Mouse (Mus musculus) E14TG2a.4 (cell line): ENCODE measurements around the gene Mfap1b.

ENCODE experiments used
- H3K27me3 ChIP-seq: 2 replicates; pipeline ENCODE4 v1.6.1; 2014; ENCODE audit warnings: low read length, control low read depth; ENCODE audit not compliant: insufficient read depth
- H3K36me3 ChIP-seq: 2 replicates; pipeline ENCODE4 v1.6.1; 2014; ENCODE audit warnings: low read length, control low read depth; ENCODE audit not compliant: insufficient read depth
- H3K4me1 ChIP-seq: replicated peaks from 2 replicates; pipeline ENCODE4 v1.6.1; 2014; ENCODE audit warnings: low read depth, low read length, control low read depth
- H3K4me3 ChIP-seq: replicated peaks from 2 replicates; pipeline ENCODE4 v1.5.1; 2014; ENCODE audit warnings: mild to moderate bottlenecking, low read length
- H3K9me3 ChIP-seq: 2 replicates; pipeline ENCODE4 v1.6.1; 2014; ENCODE audit warnings: low read length, control low read depth
- CTCF ChIP-seq: conservative IDR thresholded peaks from 2 replicates; pipeline ENCODE4 v1.5.1; 2014; ENCODE audit warnings: low read length
- NANOG ChIP-seq: IDR thresholded peaks from 2 replicates; pipeline ENCODE4 v1.6.1; 2014; ENCODE audit warnings: borderline replicate concordance, low read length, mixed read lengths
- POU5F1 ChIP-seq: IDR thresholded peaks from 2 replicates; pipeline ENCODE4 v1.6.1; 2014; ENCODE audit warnings: low read length, borderline replicate concordance

Mfap1b gene

DNA sequence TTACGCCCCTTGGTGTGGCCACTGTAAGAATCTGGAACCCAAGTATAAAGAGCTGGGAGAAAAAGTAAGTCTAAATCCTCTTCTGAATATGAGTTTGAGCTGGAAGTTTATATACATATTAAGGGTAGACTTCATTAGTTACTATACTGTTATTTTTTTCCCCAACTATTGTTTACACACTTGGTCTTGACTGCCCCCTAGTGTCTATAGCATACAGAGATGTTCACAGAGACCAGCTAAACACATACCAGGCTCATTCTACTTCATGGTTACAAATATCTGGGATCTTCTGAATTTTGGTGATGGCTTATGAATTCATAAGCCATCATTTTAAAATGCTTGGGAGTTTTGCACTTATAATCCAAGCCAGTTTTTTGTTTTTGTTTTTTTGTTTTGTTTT, 39.0 kb downstream of the Mfap1b start:
- TF ChIP-seq NANOG (no peak), CTCF (peak; percentile 46), POU5F1 (no peak)
- Histone ChIP-seq H3K9me3 (no peaks in the 10 kb centered on the region), H3K27me3 (no peaks in the 10 kb centered on the region), H3K4me1 (no peaks in the 10 kb centered on the region), H3K4me3 (no peak overlapping the region), H3K36me3 (peaks cover 97% of the 10 kb centered on the region)

DNA sequence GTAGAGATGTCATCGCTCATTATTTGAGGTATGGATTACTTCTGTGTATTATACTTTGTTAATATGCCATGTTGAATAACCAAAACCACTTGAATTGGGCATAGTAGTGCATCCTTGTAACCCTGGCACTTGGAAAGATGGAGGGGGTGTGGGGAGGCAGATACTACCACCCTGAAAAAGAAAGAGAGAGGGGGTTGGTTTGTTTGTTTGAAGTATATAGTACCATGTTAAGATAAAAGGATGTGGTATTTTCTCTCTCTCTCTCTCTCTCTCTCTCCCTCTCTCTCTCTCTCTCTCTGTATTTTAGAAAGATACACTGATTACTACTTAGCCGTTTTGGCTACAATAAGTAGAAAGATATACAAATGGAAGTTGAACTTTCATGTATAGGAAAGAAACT, 48.0 kb downstream of the Mfap1b start:
- Histone ChIP-seq H3K4me3 (no peak overlapping the region), H3K27me3 (no peaks in the 10 kb centered on the region), H3K4me1 (no peaks in the 10 kb centered on the region), H3K9me3 (no peaks in the 10 kb centered on the region), H3K36me3 (peaks cover 94% of the 10 kb centered on the region)
- TF ChIP-seq CTCF (no peak), POU5F1 (no peak), NANOG (no peak)

DNA sequence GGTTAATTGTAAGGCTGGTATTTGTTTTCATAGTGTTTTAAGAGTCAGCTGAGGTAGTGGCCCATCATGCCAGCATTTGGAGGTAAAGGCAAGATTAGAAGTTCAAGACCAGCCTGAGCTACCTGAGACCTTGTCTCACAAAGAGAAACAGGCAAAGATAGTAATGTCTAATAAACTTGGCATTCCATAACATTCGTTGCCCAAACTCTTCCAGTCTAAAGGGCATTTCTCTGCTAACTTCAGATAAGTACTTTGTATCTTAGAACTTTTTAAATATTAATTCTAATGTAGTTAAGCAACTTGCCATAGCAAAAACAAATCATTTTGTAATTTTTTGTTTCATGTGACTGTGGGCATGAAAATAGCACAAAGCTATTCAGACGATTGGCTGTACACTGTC, 50.7 kb downstream of the Mfap1b start:
- no peaks in the 10 kb centered on the region for H3K27me3 ChIP-seq
- H3K4me3 ChIP-seq: no peak overlapping the region
- H3K4me1 ChIP-seq: peaks cover 17% of the 10 kb centered on the region
- H3K36me3 ChIP-seq: peaks cover 89% of the 10 kb centered on the region
- no peak for TF ChIP-seq NANOG
- TF ChIP-seq POU5F1: no peak
- TF ChIP-seq CTCF: no peak
- no peaks in the 10 kb centered on the region for H3K9me3 ChIP-seq

DNA sequence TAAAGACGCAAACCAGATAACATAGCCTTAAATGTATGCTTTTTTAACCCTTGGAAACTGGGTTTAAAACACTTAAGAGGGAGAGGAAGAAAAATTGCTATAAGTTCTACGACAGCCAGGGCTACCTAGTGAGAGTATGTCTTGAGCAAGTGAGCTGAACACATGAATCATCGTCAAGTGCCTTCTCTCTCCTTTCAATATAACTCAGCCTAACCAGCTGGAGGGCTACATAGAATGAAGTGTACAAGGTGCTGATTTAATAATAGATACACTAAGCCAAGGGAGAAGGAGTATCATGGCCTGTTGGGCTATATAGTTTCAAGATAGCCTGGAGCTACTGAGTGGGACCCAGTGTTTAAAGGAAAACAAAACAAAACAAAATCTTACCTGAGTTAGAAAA, 55.4 kb downstream of the Mfap1b start:
- TF ChIP-seq CTCF (no peak), POU5F1 (no peak), NANOG (no peak)
- Histone ChIP-seq H3K4me3 (no peak overlapping the region), H3K9me3 (no peaks in the 10 kb centered on the region), H3K4me1 (peaks cover 52% of the 10 kb centered on the region), H3K27me3 (no peaks in the 10 kb centered on the region), H3K36me3 (peaks cover 79% of the 10 kb centered on the region)

DNA sequence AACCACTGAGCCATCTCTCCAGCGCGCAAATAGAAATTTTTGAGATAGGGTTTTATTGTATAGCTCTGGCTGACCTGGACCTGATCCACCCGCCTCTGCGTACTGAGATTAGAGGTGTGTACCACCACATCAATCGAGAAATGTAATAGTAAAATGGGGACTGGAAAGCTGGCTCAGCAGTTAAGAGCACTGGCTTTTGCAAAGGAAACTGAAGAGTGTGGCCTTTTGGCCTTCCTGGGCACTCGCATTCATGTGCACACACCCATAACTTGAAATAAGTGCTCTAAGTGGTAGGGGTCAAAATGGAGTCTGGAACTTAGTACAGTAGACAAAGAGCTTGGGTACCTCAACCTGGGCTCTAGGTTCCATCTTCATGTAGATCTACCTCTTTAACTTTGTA, 57.5 kb downstream of the Mfap1b start:
- H3K27me3 ChIP-seq: no peaks in the 10 kb centered on the region
- H3K9me3 ChIP-seq: no peaks in the 10 kb centered on the region
- TF ChIP-seq CTCF: no peak
- TF ChIP-seq POU5F1: no peak
- TF ChIP-seq NANOG: no peak

DNA sequence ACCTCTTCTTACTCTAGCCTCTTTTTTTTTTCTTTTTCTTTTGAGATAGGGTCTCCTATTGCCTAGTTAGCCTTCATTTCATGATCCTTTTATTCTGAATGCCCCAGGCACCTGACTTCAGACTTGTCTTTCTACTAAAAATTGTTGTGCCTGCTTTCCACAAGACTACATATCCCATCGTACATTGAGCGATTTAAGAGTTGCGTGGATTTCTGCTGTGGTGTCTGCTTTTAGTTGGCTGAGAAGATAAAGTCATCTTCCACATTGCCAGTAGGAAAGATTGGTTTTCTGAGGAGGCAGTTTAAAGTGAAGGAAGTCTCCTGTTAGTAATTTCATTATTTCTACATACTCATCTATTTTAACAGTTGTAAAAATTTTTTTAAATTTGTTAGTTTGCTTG, 58.3 kb downstream of the Mfap1b start:
- H3K4me3 ChIP-seq: peak overlapping the region; percentile 97
- TF ChIP-seq POU5F1 (no peak), CTCF (no peak)
- H3K4me1 ChIP-seq: peaks cover 63% of the 10 kb centered on the region
- no peaks in the 10 kb centered on the region for H3K9me3 ChIP-seq
- peaks cover 56% of the 10 kb centered on the region for H3K36me3 ChIP-seq
- no peaks in the 10 kb centered on the region for H3K27me3 ChIP-seq

More for the DNA sequence above, 57.5 kb downstream of the Mfap1b start:
- peaks cover 62% of the 10 kb centered on the region for H3K36me3 ChIP-seq
- no peak overlapping the region for H3K4me3 ChIP-seq
- H3K4me1 ChIP-seq: peaks cover 63% of the 10 kb centered on the region

DNA sequence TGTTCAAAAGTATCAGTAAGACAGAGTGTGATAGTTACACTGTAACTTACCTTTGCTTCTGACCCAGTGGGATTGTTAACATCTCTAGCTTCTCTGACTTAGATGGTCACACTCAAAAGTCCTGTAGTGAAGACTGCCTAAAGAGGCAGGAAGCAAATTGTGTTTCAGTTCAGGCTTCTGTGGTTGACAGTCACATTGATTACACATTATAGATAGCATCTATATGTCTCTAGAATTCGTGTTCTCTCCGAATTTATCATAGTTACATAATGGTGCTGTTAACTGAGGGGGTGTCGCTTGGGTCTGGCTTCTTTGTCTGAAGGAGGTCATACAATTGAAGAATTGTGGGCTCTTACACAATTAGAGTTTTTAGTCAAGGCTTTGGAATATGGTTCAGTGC, 58.8 kb downstream of the Mfap1b start:
- Histone ChIP-seq H3K4me1 (peaks cover 63% of the 10 kb centered on the region), H3K36me3 (peaks cover 54% of the 10 kb centered on the region), H3K4me3 (peak overlapping the region; percentile 97), H3K9me3 (no peaks in the 10 kb centered on the region), H3K27me3 (no peaks in the 10 kb centered on the region)
- TF ChIP-seq CTCF (no peak), NANOG (no peak), POU5F1 (no peak)

DNA sequence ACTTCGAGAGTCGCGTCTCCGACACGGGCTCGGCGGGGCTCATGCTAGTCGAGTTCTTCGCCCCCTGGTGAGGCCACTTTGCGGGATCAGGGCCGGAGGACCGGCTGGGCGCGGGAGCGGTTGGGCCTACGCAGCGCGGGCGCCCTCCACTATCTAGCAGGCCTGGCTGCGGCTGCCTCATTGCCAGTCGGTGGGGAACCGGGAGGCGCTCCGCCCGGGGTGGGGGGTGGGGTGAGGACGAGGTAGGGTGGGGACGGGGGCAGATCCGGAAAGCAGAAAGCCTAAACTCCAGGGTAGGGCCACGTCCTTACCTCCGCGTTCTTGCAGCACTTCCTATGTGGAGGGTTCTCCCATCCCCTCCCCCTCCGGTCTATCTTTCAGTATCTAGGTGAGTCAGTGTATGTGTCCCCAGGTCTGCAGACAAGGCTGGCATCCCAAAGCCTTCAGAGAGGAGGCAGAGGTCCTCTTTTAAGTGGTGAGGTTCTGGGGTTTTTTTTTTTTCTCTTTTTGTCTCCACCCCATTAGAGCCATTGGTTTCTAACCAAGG, 59.7 kb downstream of the Mfap1b start:
- H3K27me3 ChIP-seq: no peaks in the 10 kb centered on the region
- H3K9me3 ChIP-seq: no peaks in the 10 kb centered on the region
- H3K4me1 ChIP-seq: peaks cover 56% of the 10 kb centered on the region
- no peak for TF ChIP-seq CTCF
- TF ChIP-seq NANOG: no peak
- no peak for TF ChIP-seq POU5F1
- peaks cover 48% of the 10 kb centered on the region for H3K36me3 ChIP-seq
- peak overlapping the region; percentile 97 for H3K4me3 ChIP-seq

DNA sequence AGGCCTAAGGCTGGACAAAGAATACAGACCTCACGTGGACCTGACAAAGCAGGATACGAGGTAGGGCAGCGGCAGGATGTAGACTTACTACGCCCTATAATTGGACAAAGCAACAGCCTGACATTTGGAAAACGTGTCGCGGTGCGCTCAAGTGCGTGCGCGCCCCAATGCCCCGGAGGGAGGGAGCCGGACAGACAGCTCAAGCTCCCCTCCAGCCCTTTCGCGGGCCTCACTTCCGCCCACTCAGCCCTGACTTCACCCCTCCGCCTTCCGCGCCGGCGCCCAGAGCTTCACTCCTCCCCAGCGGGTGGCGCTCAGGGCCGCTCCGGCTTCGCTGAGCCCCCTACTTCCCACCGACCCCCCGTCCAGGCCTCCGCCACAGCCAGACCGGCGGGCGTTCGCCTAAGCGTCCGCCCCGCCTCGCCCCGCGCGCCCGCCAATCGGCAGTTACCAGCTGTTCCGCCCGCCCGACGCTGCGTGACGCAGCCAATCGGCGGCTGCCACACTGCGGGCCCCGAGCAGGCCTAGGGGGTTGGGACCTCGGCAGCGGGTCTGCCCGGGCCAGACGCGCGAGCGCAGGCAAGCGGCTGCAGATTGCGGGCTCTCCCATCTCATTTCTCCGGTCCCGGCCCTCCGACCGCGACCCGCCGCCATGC, 60.4 kb downstream of the Mfap1b start, which contains the start of the genes Pdia3 and Catsper2:
Gene Pdia3, plus strand, starts transcription at position 389 of the 656 bp plus-strand sequence.
Gene Catsper2, minus strand, starts transcription at position 406 of the 656 bp plus-strand sequence.
- TF ChIP-seq POU5F1 (no peak), NANOG (no peak), CTCF (no peak)
- H3K9me3 ChIP-seq: no peaks in the 10 kb centered on the region
- peaks cover 49% of the 10 kb centered on the region for H3K4me1 ChIP-seq

More for the DNA sequence above, 60.4 kb downstream of the Mfap1b start, which contains the start of the genes Pdia3 and Catsper2:
- Histone ChIP-seq H3K4me3 (peak within 1 kb of the TSS; percentile 97), H3K36me3 (peaks cover 41% of the 10 kb centered on the region), H3K27me3 (no peaks in the 10 kb centered on the region)
